Mouse (Mus musculus) forebrain, embryonic 14.5 days (tissue): ENCODE measurements around the gene Atxn1. TPM values are rescaled to one million over a fixed set of nuclear protein-coding genes. Genes with fewer than 3 reads are reported as not detected.
A peak's percentile ranks its signal among the peaks of the same experiment; 100 is the strongest.

Experiments
- ATAC-seq: fragments of 200-750 bp; cut with Nextera tagmentation; 2 replicates; pipeline ENCODE4 v1.8.0; 2017; ENCODE audit warnings: mild to moderate bottlenecking, moderate library complexity
- DNase-seq: peaks from one replicate; pipeline ENCODE4 v3.0.0-alpha.2; 2015; ENCODE audit warnings: low spot score
- H3K27ac ChIP-seq: fragments of 300-500 bp; sonication (generic); 2 replicates; pipeline ENCODE4 v1.5.1; 2014; ENCODE audit warnings: low read depth, mild to moderate bottlenecking, control low read depth, low read length, moderate library complexity
- H3K27me3 ChIP-seq: fragments of 300-500 bp; sonication (generic); replicated peaks from 2 replicates; pipeline ENCODE4 v1.6.1; 2014; ENCODE audit warnings: low read length, control low read depth, mixed read lengths; ENCODE audit not compliant: control insufficient read depth, insufficient read depth
- H3K36me3 ChIP-seq: fragments of 300-500 bp; sonication (generic); 2 replicates; pipeline ENCODE4 v1.6.1; 2014; ENCODE audit warnings: low read length, control low read depth; ENCODE audit not compliant: control insufficient read depth, insufficient read depth
- H3K4me1 ChIP-seq: fragments of 300-500 bp; sonication (generic); 2 replicates; pipeline ENCODE4 v1.6.1; 2014; ENCODE audit warnings: antibody characterized with exemption, low read length, control low read depth; ENCODE audit not compliant: control insufficient read depth, insufficient read depth
- H3K4me2 ChIP-seq: fragments of 300-500 bp; sonication (generic); 2 replicates; pipeline ENCODE4 v1.6.1; 2014; ENCODE audit warnings: mild to moderate bottlenecking, control low read depth, low read length
- H3K4me3 ChIP-seq: fragments of 300-500 bp; sonication (generic); 2 replicates; pipeline ENCODE4 v1.5.1; 2014; ENCODE audit warnings: low read depth, low read length, control low read depth
- H3K9ac ChIP-seq: fragments of 300-500 bp; sonication (generic); 2 replicates; pipeline ENCODE4 v1.6.1; 2014; ENCODE audit warnings: mild to moderate bottlenecking, low read length, control low read depth, moderate library complexity
- H3K9me3 ChIP-seq: fragments of 300-500 bp; sonication (generic); replicated peaks from 2 replicates; pipeline ENCODE4 v1.6.1; 2016; ENCODE audit warnings: low read length, control low read depth, mixed read lengths; ENCODE audit not compliant: control insufficient read depth
- WGBS: fragments of 180-500 bp; shearing (Covaris S2); extraction: QIAGEN DNeasy Blood & Tissue Kit; methylation state at CpG from one replicate; pipeline ENCODE4 v1.1.7; 2014; 5-methylcytosine and 5-hydroxymethylcytosine counted together
- polyA plus RNA-seq: library from polyadenylated mRNA; unstranded; fragments of >200 nt; fragmentation: Nextera tagmentation; extraction: Ambion mirVana; gene quantifications from 2 replicates; pipeline ENCODE4 v1.2.1, GENCODE M21; 2014

The Atxn1 gene
- polyA plus RNA-seq, 1 experiment from 2014 or later = 4.3 TPM

DNA sequence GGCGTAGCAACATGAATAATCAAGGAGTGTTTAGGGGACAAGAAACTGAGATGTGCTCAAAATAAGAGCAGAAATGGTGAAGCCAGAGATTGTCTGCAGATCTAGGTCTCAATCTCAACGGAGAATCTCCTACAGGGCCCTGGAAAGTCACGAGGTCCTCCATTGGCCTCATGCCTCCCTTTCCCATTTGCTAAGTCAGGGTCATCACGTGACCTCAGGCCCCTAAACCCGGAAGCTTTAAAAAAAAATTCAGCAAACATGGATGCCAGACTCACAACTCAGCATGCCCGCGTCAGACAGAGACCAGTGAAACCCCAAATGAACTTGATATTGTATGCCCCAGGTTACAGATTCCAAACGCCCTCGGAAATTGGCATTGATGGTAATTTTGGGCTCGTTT lies 302.0 kb downstream of the Atxn1 start:
- DNase-seq (no peak), ATAC-seq (no peak)
- Histone ChIP-seq H3K27me3 (no peaks in the 10 kb centered on the region), H3K4me2 (no peak overlapping the region), H3K36me3 (no peaks in the 10 kb centered on the region), H3K4me3 (no peak overlapping the region), H3K4me1 (peaks cover 11% of the 10 kb centered on the region), H3K27ac (no peak overlapping the region), H3K9me3 (no peaks in the 10 kb centered on the region), H3K9ac (no peak overlapping the region)
- WGBS = 90% methylated on average over 10 of the region's 10 CpGs

DNA sequence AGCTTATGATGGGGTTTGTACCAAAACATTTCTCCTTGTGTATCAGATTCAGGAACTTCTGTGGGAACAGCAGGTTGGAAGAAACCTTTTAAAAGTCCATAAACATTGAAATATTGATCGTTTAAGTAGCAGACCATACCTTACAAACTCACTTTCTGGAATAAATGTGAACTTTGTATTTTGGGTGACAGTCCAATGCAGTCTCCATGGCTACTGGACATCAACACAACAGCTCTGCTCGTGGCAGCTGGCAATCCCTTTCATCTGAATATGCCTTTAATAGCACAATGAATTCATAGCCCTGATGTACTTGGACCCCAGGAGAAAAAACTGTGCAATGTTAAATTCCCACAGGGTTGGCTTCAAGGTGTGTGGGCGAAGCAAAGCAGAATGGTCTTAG lies 302.6 kb downstream of the Atxn1 start:
- no peaks in the 10 kb centered on the region for H3K9me3 ChIP-seq
- H3K27me3 ChIP-seq = no peaks in the 10 kb centered on the region
- no peak overlapping the region for H3K4me3 ChIP-seq
- H3K4me2 ChIP-seq = no peak overlapping the region
- no peak overlapping the region for H3K9ac ChIP-seq
- H3K4me1 ChIP-seq = peaks cover 11% of the 10 kb centered on the region
- ATAC-seq (no peak), DNase-seq (no peak)
- no peak overlapping the region for H3K27ac ChIP-seq
- H3K36me3 ChIP-seq = no peaks in the 10 kb centered on the region
- 52% methylated on average over 3 of the region's 3 CpGs for WGBS

DNA sequence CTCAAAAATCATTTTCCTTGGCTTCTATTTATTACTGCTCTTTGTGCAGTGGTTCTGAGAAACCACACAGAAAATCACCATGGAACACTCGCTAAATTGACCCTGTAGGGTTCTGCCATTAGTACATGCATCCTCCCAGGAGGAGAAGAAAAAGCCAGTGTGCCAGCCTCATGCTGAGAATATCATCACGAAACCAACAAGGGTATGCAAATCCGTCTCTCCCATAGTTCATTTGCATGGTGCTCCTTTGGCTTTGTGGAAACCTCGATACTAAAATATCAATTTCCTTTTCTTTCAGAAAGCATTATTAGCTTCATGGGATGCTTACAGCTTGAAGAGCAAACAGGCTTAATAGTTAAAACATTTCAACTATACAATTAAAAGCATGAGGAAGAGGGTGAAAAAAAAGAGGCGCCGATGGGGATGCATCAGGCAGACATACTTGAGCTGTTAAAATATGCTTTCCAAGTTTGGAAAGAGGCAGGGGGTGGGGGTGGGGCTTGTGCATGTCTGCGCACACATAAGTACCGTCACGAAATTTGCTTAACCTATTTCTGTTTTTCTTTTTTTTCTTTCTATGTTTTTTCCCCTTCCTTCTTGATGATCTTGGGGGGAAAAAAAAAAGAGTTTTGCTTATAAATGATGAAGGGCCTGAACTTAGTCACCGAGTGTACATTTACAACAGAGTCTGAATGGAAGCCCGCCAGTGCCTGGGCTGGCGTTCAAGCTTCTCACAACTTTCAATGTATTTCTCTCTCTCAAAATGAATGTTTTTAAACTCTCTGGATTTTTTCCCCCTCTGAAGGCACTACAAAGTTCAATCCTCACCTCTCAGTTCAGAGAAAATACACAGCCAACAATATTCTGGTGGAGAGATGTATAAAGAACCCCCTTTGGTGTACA lies 303.3 kb downstream of the Atxn1 start:
- no peak overlapping the region for H3K4me2 ChIP-seq
- H3K4me1 ChIP-seq = peaks cover 11% of the 10 kb centered on the region
- no peaks in the 10 kb centered on the region for H3K27me3 ChIP-seq
- DNase-seq (peak; percentile 24), ATAC-seq (no peak)
- no peak overlapping the region for H3K4me3 ChIP-seq
- no peaks in the 10 kb centered on the region for H3K36me3 ChIP-seq
- WGBS = 58% methylated on average over 12 of the region's 12 CpGs
- no peak overlapping the region for H3K27ac ChIP-seq
- no peak overlapping the region for H3K9ac ChIP-seq
- H3K9me3 ChIP-seq = no peaks in the 10 kb centered on the region

DNA sequence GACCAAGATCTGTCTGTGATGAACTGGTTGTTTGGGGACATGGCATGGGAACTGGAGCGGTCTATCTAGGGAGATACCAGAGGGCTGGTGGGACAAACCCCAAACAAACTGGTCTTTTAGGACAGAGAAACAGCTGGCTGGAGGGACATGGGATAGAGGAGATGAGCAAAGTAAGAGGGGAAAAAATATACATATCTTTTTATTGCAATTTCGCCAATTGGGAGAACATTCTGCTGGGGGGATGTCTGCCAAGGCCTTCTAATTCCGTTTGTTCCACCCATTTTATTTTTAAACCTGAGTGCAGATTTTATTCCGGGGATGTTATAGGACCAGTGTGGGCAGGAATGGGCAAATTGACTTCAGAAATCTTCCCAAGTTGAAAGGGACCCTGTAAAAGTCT lies 305.0 kb downstream of the Atxn1 start:
- Histone ChIP-seq H3K36me3 (no peaks in the 10 kb centered on the region), H3K4me3 (no peak overlapping the region), H3K9me3 (no peaks in the 10 kb centered on the region), H3K9ac (no peak overlapping the region), H3K4me2 (no peak overlapping the region), H3K27ac (no peak overlapping the region), H3K27me3 (no peaks in the 10 kb centered on the region), H3K4me1 (peaks cover 11% of the 10 kb centered on the region)
- DNase-seq (no peak), ATAC-seq (no peak)
- WGBS = 80% methylated on average over 4 of the region's 4 CpGs

DNA sequence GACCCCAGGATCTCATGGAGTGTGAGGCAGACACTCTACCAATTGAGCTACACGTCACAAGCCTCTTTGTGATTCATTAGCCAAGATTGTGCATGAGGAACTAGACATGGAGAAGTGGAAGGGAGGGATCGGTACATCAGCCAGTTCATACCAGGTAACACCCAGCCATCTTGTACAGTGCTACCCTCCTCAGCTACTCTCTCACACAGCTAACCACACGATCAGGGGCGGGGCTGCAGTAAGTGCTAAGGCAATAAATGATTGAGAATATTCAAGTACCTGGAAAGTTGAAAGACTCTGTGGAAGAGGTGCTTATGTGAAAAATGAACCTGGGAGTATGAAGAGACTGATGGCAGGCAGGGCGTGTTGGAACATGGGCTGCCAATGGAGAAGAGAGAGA lies 306.5 kb downstream of the Atxn1 start:
- 92% methylated on average over 5 of the region's 5 CpGs for WGBS
- H3K4me3 ChIP-seq = no peak overlapping the region
- H3K4me1 ChIP-seq = peaks cover 11% of the 10 kb centered on the region

DNA sequence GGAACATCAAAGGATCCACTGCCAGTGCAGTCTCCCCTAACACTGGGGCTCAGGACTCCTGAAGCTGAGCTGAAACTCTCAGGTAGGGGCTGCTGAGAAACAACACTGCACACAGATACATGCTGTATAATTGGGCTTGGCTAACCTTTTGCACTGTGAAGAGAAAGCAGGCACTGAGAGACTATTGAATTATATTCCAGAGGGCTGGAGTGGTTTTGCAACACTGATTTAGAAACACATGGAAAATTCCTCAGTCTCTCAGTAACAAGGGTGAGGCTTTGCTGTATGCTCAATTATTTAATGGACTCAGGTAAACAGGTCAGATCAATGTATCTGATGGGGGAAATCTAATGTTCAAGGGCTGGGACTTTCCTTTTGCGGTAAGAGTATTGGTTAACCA lies 307.6 kb downstream of the Atxn1 start:
- Histone ChIP-seq H3K9ac (no peak overlapping the region), H3K4me2 (no peak overlapping the region), H3K27ac (no peak overlapping the region), H3K36me3 (no peaks in the 10 kb centered on the region), H3K27me3 (no peaks in the 10 kb centered on the region), H3K9me3 (no peaks in the 10 kb centered on the region), H3K4me3 (no peak overlapping the region), H3K4me1 (peaks cover 6% of the 10 kb centered on the region)
- ATAC-seq (no peak), DNase-seq (no peak)
- WGBS = 100% methylated on average over 1 of the region's 1 CpGs

More for the DNA sequence above, 306.5 kb downstream of the Atxn1 start:
- no peaks in the 10 kb centered on the region for H3K9me3 ChIP-seq
- no peak overlapping the region for H3K9ac ChIP-seq
- H3K27ac ChIP-seq = no peak overlapping the region
- no peak overlapping the region for H3K4me2 ChIP-seq
- H3K36me3 ChIP-seq = no peaks in the 10 kb centered on the region
- H3K27me3 ChIP-seq = no peaks in the 10 kb centered on the region
- ATAC-seq = no peak
- no peak for DNase-seq

DNA sequence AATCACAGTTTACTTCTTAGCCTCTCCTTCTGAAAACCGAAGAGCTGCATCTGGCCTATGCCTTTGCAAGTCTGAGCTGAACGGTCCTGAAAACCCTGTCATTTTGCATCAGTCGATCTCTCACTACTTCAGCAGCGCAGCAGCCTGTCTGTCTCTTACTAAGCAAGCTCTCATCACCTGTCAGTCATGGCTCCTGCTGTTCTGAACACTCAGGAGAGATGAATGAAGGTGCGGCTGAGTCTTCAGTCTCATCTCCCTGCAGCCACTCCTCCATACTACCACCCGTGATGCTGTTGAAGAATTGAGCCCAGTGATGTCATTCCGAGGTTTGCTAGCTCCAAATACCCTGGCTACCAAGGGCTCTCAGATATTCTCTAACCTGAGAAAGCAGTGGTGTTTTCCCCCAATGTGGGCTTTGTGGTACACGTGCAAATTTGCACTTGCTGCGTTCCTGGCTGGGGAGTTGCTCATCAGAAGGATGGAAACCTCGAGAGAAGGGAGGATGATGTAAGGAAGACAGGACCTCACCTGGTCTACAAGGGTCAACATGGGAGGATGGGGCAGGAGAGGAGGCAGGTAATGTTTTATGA lies 313.1 kb downstream of the Atxn1 start:
- Histone ChIP-seq H3K36me3 (no peaks in the 10 kb centered on the region), H3K9ac (no peak overlapping the region), H3K4me3 (no peak overlapping the region), H3K9me3 (no peaks in the 10 kb centered on the region), H3K27me3 (no peaks in the 10 kb centered on the region), H3K4me1 (no peaks in the 10 kb centered on the region), H3K27ac (no peak overlapping the region), H3K4me2 (no peak overlapping the region)
- ATAC-seq = no peak
- no peak for DNase-seq
- 74% methylated on average over 10 of the region's 10 CpGs for WGBS

DNA sequence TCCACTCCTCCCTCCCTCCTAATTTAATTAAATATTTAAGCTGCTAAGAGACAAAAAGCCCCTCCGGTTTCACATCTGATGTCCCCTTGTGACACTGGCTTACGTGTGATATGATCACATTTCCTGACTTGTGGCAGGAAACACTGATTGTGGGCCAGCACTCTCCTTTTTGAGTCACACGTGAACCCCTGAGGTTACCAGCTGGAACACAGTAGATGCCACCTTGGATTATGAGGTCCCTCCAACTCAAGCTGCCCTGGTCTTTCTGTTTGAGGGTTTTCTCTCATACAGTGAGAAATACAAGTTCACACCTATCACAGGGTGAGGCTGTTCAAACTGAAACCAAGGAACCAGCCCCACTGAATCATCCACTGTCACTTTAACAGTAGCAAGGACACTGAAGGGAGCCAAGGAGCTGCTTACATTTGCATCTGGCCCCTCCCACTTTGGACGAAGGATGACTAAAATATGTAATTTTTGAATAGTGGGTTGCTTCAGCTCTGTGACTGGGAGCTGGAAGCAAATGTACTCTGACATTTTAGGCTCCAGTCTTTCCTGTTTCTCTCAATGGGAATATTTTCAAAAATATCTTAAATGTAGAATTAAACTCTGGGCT lies 315.5 kb downstream of the Atxn1 start:
- ATAC-seq = no peak
- H3K9me3 ChIP-seq = no peaks in the 10 kb centered on the region
- no peaks in the 10 kb centered on the region for H3K4me1 ChIP-seq
- 81% methylated on average over 4 of the region's 4 CpGs for WGBS
- no peak for DNase-seq
- H3K4me3 ChIP-seq = no peak overlapping the region
- H3K27ac ChIP-seq = no peak overlapping the region
- no peaks in the 10 kb centered on the region for H3K36me3 ChIP-seq
- no peaks in the 10 kb centered on the region for H3K27me3 ChIP-seq
- no peak overlapping the region for H3K9ac ChIP-seq
- H3K4me2 ChIP-seq = no peak overlapping the region
